Mouse (Mus musculus) embryo, embryonic 9.5 days (tissue): Measurements from ENCODE around the gene Slc38a1.

Experiments used
- DNase-seq: peaks from one replicate; pipeline ENCODE4 v3.0.0-alpha.2; 2017; ENCODE audit errors: extremely low spot score

Gene Slc38a1

DNA sequence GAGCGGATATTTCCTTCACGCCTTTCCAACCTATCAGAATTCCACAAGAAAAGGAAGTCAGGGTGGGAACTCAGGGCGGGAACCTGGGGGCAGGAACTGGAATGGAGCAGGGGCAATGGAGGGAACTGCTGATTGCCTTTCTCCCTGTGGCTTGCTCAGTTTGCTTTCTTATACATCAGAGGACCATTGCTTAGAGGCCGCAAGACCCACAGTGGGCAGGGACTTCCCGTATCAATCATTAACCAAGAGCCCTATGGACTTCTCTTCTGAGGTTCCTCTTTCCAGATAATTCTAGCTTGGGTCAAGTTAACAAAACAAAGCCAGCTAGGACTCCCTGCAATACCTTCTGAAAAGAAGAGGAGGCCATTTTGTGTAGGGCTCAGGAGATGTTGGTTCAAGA, 80.2 kb downstream of the Slc38a1 start:
- DNase-seq = no peak

DNA sequence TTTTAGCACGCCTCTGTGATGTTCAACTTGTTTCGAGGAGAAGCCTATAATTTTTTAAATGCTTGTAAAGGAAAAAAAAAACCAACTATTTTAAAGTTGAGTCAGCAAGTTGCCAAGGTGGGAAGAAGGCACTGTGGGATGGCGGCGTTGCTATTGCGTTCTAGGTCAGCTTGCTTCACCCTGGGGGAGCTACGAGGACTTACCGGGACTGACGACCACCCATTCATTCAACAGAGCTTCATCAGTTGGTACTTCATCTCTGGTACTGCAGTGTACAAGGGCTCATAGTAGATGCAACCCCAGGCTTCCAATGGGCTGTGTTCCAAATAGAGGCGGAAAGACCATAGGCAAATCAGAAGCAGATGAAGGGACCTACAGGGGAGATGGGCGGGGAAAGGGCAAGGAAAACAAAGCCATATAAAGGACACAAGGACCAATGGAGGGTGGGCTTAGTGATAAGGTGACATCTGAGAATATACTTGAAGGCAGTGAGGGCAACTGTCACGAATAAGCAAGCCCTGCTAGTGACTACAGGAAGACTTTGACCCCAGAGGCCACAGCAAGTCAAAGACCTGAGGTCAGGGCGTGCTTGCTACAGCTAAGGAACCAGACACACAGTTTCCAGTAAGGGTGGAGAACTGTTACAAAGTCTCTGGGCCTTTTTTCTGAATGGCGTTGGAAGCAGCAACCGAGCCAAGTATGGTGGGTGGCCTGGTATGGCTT, 82.0 kb downstream of the Slc38a1 start:
- no peak for DNase-seq

GRCm38 (mm10) chr15:96551569-96552380, 90.9 kb downstream of the Slc38a1 start:
- peak; percentile 64 for DNase-seq

- no peak for DNase-seq
Measured at GRCm38 (mm10) chr15:96551107-96551506, 91.6 kb downstream of the Slc38a1 start.

DNA sequence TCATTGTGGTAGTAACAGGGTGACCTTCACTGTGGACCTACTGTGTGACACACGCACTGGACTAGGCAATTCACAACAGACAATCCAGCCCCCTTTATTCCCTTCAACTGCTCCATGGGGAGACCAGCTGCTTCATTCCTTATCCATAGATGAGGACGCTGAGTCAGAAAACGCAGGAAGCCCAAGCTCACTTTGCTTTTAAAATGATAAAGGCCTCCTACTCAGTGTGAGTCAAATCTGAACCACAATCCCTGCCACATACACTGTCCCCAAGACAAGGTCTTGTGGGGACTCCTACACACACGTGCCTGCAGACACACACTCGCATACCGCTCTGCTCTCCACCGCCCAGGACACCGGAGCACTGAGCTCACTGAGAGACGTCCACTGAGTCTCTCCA, 94.3 kb downstream of the Slc38a1 start:
- DNase-seq = no peak

DNA sequence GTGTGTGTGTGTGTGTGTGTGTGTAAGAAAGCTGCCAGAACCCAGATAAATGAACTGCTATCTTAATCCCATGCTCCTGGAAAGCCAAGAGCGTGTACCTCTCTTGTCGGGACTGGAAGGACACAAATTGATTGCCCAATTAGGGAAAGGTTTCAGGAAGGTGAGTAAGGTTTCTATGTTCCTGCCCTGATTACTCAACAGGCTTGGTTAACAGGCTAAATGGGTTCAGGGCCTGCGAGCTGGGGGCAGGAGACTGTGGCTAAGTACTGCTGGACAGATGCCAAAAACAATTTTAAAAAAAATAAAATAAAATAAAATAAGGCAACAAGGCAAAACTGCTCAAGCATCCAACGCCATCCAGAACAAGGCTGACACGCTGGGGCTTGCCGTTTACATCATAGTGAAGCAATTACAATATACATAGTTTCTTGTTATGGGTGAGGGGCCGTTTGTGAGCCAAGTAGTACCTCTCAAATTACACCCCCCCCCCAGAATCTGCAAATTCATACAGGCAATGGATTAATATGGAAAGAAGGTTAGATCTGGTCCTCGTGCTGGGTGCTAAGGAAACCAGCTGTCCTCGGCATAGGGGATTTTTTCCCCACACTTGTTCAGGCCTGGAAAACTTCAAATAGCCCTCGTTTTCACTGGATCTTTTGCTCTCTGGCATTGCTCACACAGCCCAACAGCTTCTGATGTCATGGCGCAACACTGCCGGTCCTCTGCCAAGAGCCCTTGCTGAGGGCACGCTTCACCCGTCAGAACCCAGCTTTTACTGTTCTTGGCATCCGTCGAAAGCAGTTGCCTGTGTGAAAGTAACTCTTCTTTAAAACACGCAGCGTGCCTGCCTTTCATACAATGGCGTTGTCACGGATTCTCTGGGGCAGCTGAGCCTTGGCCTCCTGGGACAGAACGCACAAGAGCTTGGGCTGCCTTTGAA, 95.2 kb downstream of the Slc38a1 start:
- no peak for DNase-seq

DNA sequence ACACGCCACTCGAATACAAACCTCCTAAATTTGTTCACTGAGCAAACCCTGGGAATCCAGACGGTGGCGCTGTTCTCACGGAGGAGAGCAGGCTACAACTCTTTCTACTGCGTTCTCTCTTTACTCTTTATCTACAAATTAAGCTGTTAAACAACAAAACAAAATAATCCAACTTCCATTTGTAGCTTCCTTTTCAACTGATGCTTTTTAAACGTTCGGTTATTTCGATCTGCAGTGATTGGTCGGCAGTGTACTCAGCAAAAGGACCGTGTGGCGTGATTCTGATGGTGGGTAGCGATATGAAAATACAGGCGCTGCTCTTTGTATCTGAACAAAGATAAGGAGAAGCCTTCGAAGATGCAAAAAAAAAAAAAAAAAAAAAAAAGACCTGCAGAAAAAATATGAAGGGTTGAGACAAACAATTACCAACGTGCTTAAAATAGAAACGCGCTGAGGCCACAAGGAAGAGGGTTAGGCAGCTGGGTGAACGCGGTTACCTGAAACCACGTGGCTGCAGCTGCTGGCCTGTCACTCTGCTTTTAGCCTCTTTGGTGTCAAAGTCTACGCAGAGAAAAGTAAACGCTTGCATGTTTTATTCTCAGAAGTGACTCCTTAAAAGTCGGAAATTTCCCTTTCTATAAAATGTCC, 99.4 kb downstream of the Slc38a1 start:
- peak; percentile 80 for DNase-seq

DNA sequence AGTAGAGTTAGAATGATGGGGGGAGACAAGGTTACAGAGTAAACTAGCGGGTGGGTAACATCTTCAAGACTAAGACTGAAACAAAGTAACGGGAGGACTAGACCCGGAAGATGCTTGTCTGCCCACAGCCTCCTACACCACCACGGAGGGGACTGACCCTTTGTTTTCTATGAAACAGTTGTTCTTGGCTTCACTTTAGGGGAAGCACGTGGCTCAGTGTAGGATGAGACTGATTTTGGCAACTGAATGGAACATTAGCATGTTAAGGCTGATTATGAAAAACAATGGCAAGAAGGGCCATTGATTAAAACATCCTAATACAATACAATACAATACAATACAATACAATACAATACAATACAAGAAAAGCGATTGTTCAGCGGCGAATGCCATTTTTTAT, 100.6 kb downstream of the Slc38a1 start:
- DNase-seq = no peak

DNA sequence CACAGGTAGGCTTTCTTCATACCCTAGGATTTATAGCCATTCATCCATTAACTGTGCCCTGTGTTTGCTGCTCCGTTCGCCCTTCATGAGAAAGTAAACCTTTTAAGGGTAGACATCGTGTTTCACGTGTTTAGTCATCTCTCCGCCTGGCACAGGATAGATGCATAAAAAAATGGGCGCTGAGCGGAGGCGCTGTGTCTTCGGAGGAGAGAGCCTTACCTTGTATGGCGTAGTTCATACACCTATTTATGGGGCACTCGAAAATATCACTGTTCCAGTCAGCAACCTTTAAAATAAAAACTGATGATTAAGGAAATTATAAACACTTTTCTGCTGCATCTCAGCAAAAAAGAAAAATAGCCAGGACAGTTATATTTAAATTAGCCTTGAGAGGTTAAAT, 105.4 kb downstream of the Slc38a1 start:
- no peak for DNase-seq

GRCm38 (mm10) chr15:96536412-96536811, 106.3 kb downstream of the Slc38a1 start:
- DNase-seq = no peak

- DNase-seq = no peak
Measured at GRCm38 (mm10) chr15:96527686-96528085, 115.0 kb downstream of the Slc38a1 start.

DNA sequence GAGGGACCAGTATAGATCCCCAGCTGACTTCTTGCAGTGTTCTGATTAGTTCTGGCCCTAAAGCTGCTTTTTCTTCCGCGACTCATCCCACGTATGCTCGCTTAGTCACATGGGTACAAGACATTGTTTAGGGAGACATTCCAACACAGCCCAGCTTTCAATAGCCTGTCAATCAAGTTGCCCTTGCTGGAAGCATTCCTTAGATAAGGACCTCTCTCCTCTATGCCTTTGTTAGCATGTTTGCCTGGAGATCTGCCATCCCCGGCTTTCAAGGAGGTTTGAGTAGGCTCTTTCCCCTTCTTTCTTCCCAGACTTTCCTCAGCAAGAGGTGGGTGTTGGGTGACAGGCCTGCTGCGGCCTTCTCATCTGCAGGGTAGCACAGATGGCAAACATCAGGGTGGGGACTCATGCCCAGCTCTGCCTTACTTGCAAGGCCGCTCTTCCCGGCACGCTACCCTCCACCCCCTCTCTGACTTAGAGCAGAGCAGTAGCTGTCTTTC, 118.4 kb downstream of the Slc38a1 start:
- DNase-seq = peak; percentile 47
